Mouse (Mus musculus) cerebral cortex, adult 2 months (tissue): Measurements from ENCODE around the gene Igf1r.

Source experiments
- WGBS: fragments of 180-500 bp; shearing (Covaris S2); methylation state at CpG from one replicate; pipeline ENCODE4 v1.1.7; 2018; 5-methylcytosine and 5-hydroxymethylcytosine counted together

Gene Igf1r

GRCm38 (mm10) chr7:68080122-68080845 lies 127.7 kb downstream of the Igf1r start:
- 71% methylated on average over 11 of the region's 11 CpGs for WGBS

GRCm38 (mm10) chr7:68085338-68085737 lies 132.7 kb downstream of the Igf1r start:
- 18% methylated on average over 12 of the region's 12 CpGs for WGBS

- 56% methylated on average over 4 of the region's 4 CpGs for WGBS
Observed at GRCm38 (mm10) chr7:68085870-68086341, 133.3 kb downstream of the Igf1r start.

GRCm38 (mm10) chr7:68087496-68087895 lies 134.9 kb downstream of the Igf1r start:
- 83% methylated on average over 4 of the region's 4 CpGs for WGBS

- WGBS: 25% methylated on average over 6 of the region's 6 CpGs
Observed at GRCm38 (mm10) chr7:68088825-68089224, 136.2 kb downstream of the Igf1r start.

- WGBS: 63% methylated on average over 10 of the region's 10 CpGs
Observed at GRCm38 (mm10) chr7:68089725-68090124, 137.1 kb downstream of the Igf1r start.

GRCm38 (mm10) chr7:68090576-68090975 lies 137.9 kb downstream of the Igf1r start:
- WGBS: 59% methylated on average over 8 of the region's 8 CpGs

- WGBS: 69% methylated on average over 8 of the region's 8 CpGs
Observed at GRCm38 (mm10) chr7:68092304-68092978, 139.8 kb downstream of the Igf1r start.

GRCm38 (mm10) chr7:68093817-68094216 lies 141.2 kb downstream of the Igf1r start:
- 80% methylated on average over 9 of the region's 9 CpGs for WGBS

- WGBS: 50% methylated on average over 4 of the region's 4 CpGs
Observed at GRCm38 (mm10) chr7:68095574-68095973, 142.9 kb downstream of the Igf1r start.

GRCm38 (mm10) chr7:68096411-68096810 lies 143.8 kb downstream of the Igf1r start:
- 72% methylated on average over 6 of the region's 6 CpGs for WGBS

- 77% methylated on average over 7 of the region's 7 CpGs for WGBS
Observed at GRCm38 (mm10) chr7:68097081-68097836, 144.6 kb downstream of the Igf1r start.

GRCm38 (mm10) chr7:68098098-68098497 lies 145.5 kb downstream of the Igf1r start:
- WGBS: 68% methylated on average over 6 of the region's 6 CpGs

GRCm38 (mm10) chr7:68100388-68100787 lies 147.8 kb downstream of the Igf1r start:
- WGBS: 74% methylated on average over 10 of the region's 10 CpGs

- WGBS: 43% methylated on average over 15 of the region's 15 CpGs
Observed at GRCm38 (mm10) chr7:68102456-68103177, 150.0 kb downstream of the Igf1r start.

GRCm38 (mm10) chr7:68103178-68103530 lies 150.5 kb downstream of the Igf1r start:
- WGBS: 38% methylated on average over 2 of the region's 2 CpGs

GRCm38 (mm10) chr7:68111532-68111931 lies 158.9 kb downstream of the Igf1r start:
- 87% methylated on average over 4 of the region's 4 CpGs for WGBS

- 63% methylated on average over 8 of the region's 8 CpGs for WGBS
Observed at GRCm38 (mm10) chr7:68112582-68112981, 160.0 kb downstream of the Igf1r start.

GRCm38 (mm10) chr7:68114364-68114763 lies 161.7 kb downstream of the Igf1r start:
- WGBS: 85% methylated on average over 5 of the region's 5 CpGs

GRCm38 (mm10) chr7:68114983-68115715 lies 162.5 kb downstream of the Igf1r start:
- 57% methylated on average over 21 of the region's 21 CpGs for WGBS

GRCm38 (mm10) chr7:68117567-68117966 lies 164.9 kb downstream of the Igf1r start:
- 67% methylated on average over 5 of the region's 5 CpGs for WGBS
